Mouse (Mus musculus): ENCODE measurements around the gene Olfr373.

GRCm38 (mm10) chr8:72110876-72111275, 27.9 kb downstream of the Olfr373 start:
- TF ChIP-seq MAFK (IDR thresholded peaks at IDR 0.05; ENCODE audit: insufficient replicate concordance, low read length) (no peak), CTCF (conservative IDR thresholded peaks at IDR 0.05 in 1 of 2, IDR thresholded peaks at IDR 0.05 in 1 of 2; ENCODE audit: low read depth in 2 of 2, low read length in 2 of 2) (no peak), EP300 (IDR thresholded peaks at IDR 0.05; ENCODE audit: low read length) (no peak), HCFC1 (IDR thresholded peaks at IDR 0.05; ENCODE audit: low read depth, low read length) (no peak), POLR2A (IDR thresholded peaks at IDR 0.05; ENCODE audit: low read depth, low read length) (no peak)
